Mouse (Mus musculus): ENCODE data around the gene Zfp652.
"Not testable (repeated sequence)": the region's sequence is repeated elsewhere in the genome, so short reads cannot be mapped to it uniquely, and the experiment has no call there.

The Zfp652 gene

GRCm38 (mm10) chr11:95857306-95857705 lies 144.8 kb downstream of the Zfp652 start:
- DNase-seq (ENCODE audit: low read depth, low spot score): no peak

DNA sequence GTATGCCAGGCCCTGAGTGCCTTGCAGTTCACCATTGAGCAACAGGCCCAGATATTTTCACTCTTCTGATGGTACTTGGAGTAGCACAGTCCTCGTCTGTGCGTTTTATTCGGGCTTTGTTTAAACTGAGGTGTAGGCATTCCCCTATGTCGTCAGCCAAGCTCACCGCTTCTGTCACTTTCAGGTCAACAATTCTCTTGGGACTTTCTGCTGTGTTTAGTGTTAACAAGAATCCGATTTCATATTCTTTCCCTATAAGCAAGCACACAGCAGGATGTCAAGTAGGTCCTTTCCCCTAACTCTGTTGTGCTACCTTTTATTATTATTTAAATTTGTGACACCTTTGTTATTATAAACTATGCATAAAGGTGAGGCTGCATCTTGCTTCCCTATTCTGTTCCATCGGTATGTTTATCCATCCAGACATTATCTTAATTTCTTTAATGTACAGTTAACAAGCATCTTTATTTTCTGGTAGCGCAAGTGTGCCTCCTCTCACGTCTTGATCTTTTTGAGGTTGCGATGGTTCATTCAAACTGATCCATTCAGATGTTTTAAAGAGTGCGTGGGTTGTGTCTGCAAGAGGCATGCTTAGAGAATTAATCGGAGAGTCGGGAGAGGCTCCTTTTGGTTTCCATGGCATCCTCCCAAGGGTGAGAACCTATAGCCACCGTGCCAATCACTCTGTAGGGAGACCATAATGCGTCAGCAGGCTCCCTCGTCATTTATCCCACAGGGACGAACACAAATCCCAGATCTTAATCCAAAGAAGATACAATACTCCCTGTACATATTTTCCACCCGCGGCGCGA lies 145.4 kb downstream of the Zfp652 start:
- DNase-seq (ENCODE audit: low read depth, low spot score): no peak

- peak; percentile 97 for DNase-seq (ENCODE audit: low read depth, low spot score)
Measured at GRCm38 (mm10) chr11:95858528-95859467, 146.3 kb downstream of the Zfp652 start.

DNA sequence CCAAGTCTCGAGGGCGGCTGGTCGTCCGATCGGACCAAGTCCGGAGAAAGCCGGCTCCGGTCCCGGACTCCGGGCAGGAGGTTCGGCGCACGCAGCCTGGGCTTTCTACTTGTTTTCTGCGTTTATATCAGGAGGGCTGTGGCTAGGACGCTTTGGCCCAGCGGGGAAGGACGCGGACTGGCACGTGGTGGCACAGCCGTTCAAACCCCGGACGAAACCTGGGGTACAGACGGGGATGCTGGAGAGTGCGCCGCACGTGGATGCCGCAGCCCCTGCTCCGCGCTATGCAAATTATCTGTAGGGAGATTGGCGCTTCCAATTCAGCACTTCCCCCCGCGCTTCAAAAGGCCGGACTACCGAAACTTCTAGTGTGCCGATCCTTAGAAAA lies 147.0 kb downstream of the Zfp652 start:
- no peak for DNase-seq (ENCODE audit: low read depth, low spot score)

- DNase-seq (ENCODE audit: low read depth, low spot score): no peak
Measured at GRCm38 (mm10) chr11:95860071-95860490, 147.6 kb downstream of the Zfp652 start.

GRCm38 (mm10) chr11:95861397-95861796 lies 148.9 kb downstream of the Zfp652 start:
- DNase-seq (ENCODE audit: low read depth, low spot score): no peak

- no peak for DNase-seq (ENCODE audit: low read depth, low spot score)
Measured at GRCm38 (mm10) chr11:95869442-95869841, 157.0 kb downstream of the Zfp652 start.

DNA sequence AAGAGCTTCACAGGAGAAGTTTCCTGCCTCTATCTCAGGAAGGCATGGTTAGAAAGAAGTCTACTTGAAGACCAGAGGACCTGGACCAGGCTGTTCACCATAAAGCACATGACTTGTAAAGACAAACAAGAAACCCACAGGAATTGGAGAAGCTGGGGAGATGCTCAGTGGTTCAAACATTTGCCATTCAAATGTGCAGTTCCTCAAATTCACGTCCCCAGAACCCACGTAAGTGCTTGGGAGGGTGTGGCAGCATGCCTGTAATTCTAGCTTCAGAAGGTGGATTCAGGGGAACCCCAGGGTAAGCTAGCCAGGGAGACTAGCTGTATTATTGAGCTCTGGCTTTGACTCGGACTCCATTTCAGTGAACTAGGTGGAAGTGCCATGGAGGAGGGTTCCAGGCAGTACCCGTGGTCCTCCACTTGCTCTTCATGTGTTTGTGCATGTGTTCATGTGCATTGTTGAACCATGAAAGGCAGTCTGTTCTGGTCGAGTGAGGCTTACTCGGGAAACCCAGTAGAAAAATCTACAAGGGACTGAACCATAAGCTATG lies 157.5 kb downstream of the Zfp652 start:
- no peak for DNase-seq (ENCODE audit: low read depth, low spot score)

DNA sequence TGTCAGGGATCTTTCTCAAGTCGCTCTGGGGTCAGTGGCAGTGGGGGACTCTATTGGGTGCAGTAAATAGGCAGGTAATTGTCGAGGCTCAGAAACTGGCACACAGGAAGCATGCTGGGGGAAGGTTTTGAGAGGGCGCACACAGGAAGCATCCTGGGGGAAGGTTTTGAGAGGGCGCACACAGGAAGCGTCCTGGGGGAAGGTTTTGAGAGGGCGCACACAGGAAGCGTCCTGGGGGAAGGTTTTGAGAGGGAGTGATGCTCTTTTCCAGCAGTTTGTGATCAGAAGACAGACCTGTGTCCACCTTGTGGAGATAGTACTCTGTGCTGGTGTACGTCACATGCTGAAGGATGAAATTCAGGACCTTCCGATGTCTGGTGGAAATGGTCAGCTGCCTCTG lies 163.3 kb downstream of the Zfp652 start:
- DNase-seq (ENCODE audit: low read depth, low spot score): no peak

GRCm38 (mm10) chr11:95876296-95876695 lies 163.8 kb downstream of the Zfp652 start:
- no peak for DNase-seq (ENCODE audit: low read depth, low spot score)

- DNase-seq (ENCODE audit: low read depth, low spot score): not testable (repeated sequence)
Measured at GRCm38 (mm10) chr11:95879861-95880260, 167.4 kb downstream of the Zfp652 start.

Data from skeletal muscle tissue, adult 2 months (tissue).